Mouse (Mus musculus): ENCODE results near the gene Mtfmt. TPM values are rescaled to one million over a fixed set of nuclear protein-coding genes. Genes with fewer than 3 reads are reported as not detected.

Mtfmt gene
- polyA plus RNA-seq, 1 experiment from 2014 or later: 20.5 TPM

- no peaks in the 10 kb centered on the region for H3K27me3 ChIP-seq (ENCODE audit: control insufficient read depth, insufficient read depth, low read length)
- H3K4me1 ChIP-seq (ENCODE audit: control insufficient read depth, insufficient read depth, low read length): no peaks in the 10 kb centered on the region; the same call in 1 of the 2 replicates
- no peak overlapping the region for H3K4me3 ChIP-seq (ENCODE audit: low read depth, low read length)
- no peaks in the 10 kb centered on the region for H3K36me3 ChIP-seq (ENCODE audit: control insufficient read depth, insufficient read depth, low read length)
- no peak for DNase-seq (ENCODE audit: low spot score)
- no peaks in the 10 kb centered on the region for H3K9me3 ChIP-seq (ENCODE audit: control insufficient read depth, low read length)
- no peak overlapping the region for H3K4me2 ChIP-seq (ENCODE audit: low read depth)
- 89% methylated on average over 6 of the region's 6 CpGs for WGBS
- no peak overlapping the region for H3K27ac ChIP-seq (ENCODE audit: low read depth, low read length)
- H3K9ac ChIP-seq (ENCODE audit: low read length): no peak overlapping the region
- ATAC-seq (ENCODE audit: insufficient read depth, low FRiP score, low TSS enrichment): no peak
Measured at GRCm38 (mm10) chr9:65399934-65400333, 35.6 kb upstream of the Mtfmt start.

- H3K9me3 ChIP-seq (ENCODE audit: control insufficient read depth, low read length): no peaks in the 10 kb centered on the region
- ATAC-seq (ENCODE audit: insufficient read depth, low FRiP score, low TSS enrichment) (no peak), DNase-seq (ENCODE audit: low spot score) (no peak)
- no peaks in the 10 kb centered on the region for H3K4me1 ChIP-seq (ENCODE audit: control insufficient read depth, insufficient read depth, low read length)
- H3K27ac ChIP-seq (ENCODE audit: low read depth, low read length): no peak overlapping the region
- H3K27me3 ChIP-seq (ENCODE audit: control insufficient read depth, insufficient read depth, low read length): no peaks in the 10 kb centered on the region
- H3K4me2 ChIP-seq (ENCODE audit: low read depth): no peak overlapping the region
- no peak overlapping the region for H3K4me3 ChIP-seq (ENCODE audit: low read depth, low read length)
- 83% methylated on average over 15 of the region's 15 CpGs for WGBS
- H3K9ac ChIP-seq (ENCODE audit: low read length): no peak overlapping the region
- no peaks in the 10 kb centered on the region for H3K36me3 ChIP-seq (ENCODE audit: control insufficient read depth, insufficient read depth, low read length)
Measured at GRCm38 (mm10) chr9:65404331-65405183, 31.0 kb upstream of the Mtfmt start.

DNA sequence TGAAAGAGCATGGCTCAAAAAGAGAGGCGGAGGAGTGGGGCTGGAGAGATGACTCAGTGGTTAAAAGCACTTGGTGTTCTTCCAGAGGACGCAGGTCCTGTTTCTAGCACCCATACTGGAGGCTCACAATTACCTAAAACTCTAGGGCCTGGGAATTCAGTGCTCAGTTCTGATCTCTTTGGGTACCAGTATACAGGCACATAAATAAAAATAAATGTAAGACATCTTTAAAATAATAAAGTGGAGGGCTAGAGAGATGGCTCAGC is 30.5 kb upstream of the Mtfmt start:
- H3K4me1 ChIP-seq (ENCODE audit: control insufficient read depth, insufficient read depth, low read length): no peaks in the 10 kb centered on the region
- H3K27ac ChIP-seq (ENCODE audit: low read depth, low read length): no peak overlapping the region
- 92% methylated on average over 2 of the region's 2 CpGs for WGBS
- H3K27me3 ChIP-seq (ENCODE audit: control insufficient read depth, insufficient read depth, low read length): no peaks in the 10 kb centered on the region
- no peak overlapping the region for H3K4me2 ChIP-seq (ENCODE audit: low read depth)
- H3K4me3 ChIP-seq (ENCODE audit: low read depth, low read length): no peak overlapping the region
- H3K36me3 ChIP-seq (ENCODE audit: control insufficient read depth, insufficient read depth, low read length): no peaks in the 10 kb centered on the region
- no peak for DNase-seq (ENCODE audit: low spot score)
- ATAC-seq (ENCODE audit: insufficient read depth, low FRiP score, low TSS enrichment): no peak
- H3K9me3 ChIP-seq (ENCODE audit: control insufficient read depth, low read length): no peaks in the 10 kb centered on the region
- H3K9ac ChIP-seq (ENCODE audit: low read length): no peak overlapping the region

- Histone ChIP-seq H3K9me3 (ENCODE audit: control insufficient read depth, low read length) (no peaks in the 10 kb centered on the region), H3K4me3 (ENCODE audit: low read depth, low read length) (no peak overlapping the region), H3K27me3 (ENCODE audit: control insufficient read depth, insufficient read depth, low read length) (no peaks in the 10 kb centered on the region), H3K9ac (ENCODE audit: low read length) (no peak overlapping the region), H3K36me3 (ENCODE audit: control insufficient read depth, insufficient read depth, low read length) (no peaks in the 10 kb centered on the region), H3K4me2 (ENCODE audit: low read depth) (no peak overlapping the region), H3K4me1 (ENCODE audit: control insufficient read depth, insufficient read depth, low read length) (no peaks in the 10 kb centered on the region), H3K27ac (ENCODE audit: low read depth, low read length) (no peak overlapping the region)
- ATAC-seq (ENCODE audit: insufficient read depth, low FRiP score, low TSS enrichment) (no peak), DNase-seq (ENCODE audit: low spot score) (no peak)
- WGBS: 78% methylated on average over 5 of the region's 5 CpGs
Measured at GRCm38 (mm10) chr9:65407327-65407726, 28.3 kb upstream of the Mtfmt start.

GRCm38 (mm10) chr9:65407861-65408260 is 27.7 kb upstream of the Mtfmt start:
- ATAC-seq (ENCODE audit: insufficient read depth, low FRiP score, low TSS enrichment) (no peak), DNase-seq (ENCODE audit: low spot score) (no peak)
- Histone ChIP-seq H3K9ac (ENCODE audit: low read length) (no peak overlapping the region), H3K4me1 (ENCODE audit: control insufficient read depth, insufficient read depth, low read length) (no peaks in the 10 kb centered on the region), H3K27me3 (ENCODE audit: control insufficient read depth, insufficient read depth, low read length) (no peaks in the 10 kb centered on the region), H3K4me3 (ENCODE audit: low read depth, low read length) (no peak overlapping the region), H3K36me3 (ENCODE audit: control insufficient read depth, insufficient read depth, low read length) (no peaks in the 10 kb centered on the region), H3K27ac (ENCODE audit: low read depth, low read length) (no peak overlapping the region), H3K9me3 (ENCODE audit: control insufficient read depth, low read length) (no peaks in the 10 kb centered on the region), H3K4me2 (ENCODE audit: low read depth) (no peak overlapping the region)
- WGBS: 71% methylated on average over 3 of the region's 3 CpGs

- 78% methylated on average over 5 of the region's 5 CpGs for WGBS
Measured at GRCm38 (mm10) chr9:65408871-65409295, 26.7 kb upstream of the Mtfmt start.

GRCm38 (mm10) chr9:65410378-65410777 is 25.2 kb upstream of the Mtfmt start:
- 91% methylated on average over 8 of the region's 8 CpGs for WGBS
- Histone ChIP-seq H3K27me3 (ENCODE audit: control insufficient read depth, insufficient read depth, low read length) (no peaks in the 10 kb centered on the region), H3K27ac (ENCODE audit: low read depth, low read length) (no peak overlapping the region), H3K9me3 (ENCODE audit: control insufficient read depth, low read length) (no peaks in the 10 kb centered on the region), H3K9ac (ENCODE audit: low read length) (no peak overlapping the region), H3K4me3 (ENCODE audit: low read depth, low read length) (no peak overlapping the region), H3K36me3 (ENCODE audit: control insufficient read depth, insufficient read depth, low read length) (no peaks in the 10 kb centered on the region), H3K4me2 (ENCODE audit: low read depth) (no peak overlapping the region), H3K4me1 (ENCODE audit: control insufficient read depth, insufficient read depth, low read length) (no peaks in the 10 kb centered on the region)
- no peak for ATAC-seq (ENCODE audit: insufficient read depth, low FRiP score, low TSS enrichment)
- no peak for DNase-seq (ENCODE audit: low spot score)

More at GRCm38 (mm10) chr9:65408871-65409295, 26.7 kb upstream of the Mtfmt start:
- H3K27me3 ChIP-seq (ENCODE audit: control insufficient read depth, insufficient read depth, low read length): no peaks in the 10 kb centered on the region
- H3K9ac ChIP-seq (ENCODE audit: low read length): no peak overlapping the region
- DNase-seq (ENCODE audit: low spot score): no peak
- H3K4me1 ChIP-seq (ENCODE audit: control insufficient read depth, insufficient read depth, low read length): no peaks in the 10 kb centered on the region
- H3K4me2 ChIP-seq (ENCODE audit: low read depth): no peak overlapping the region
- no peak overlapping the region for H3K4me3 ChIP-seq (ENCODE audit: low read depth, low read length)
- ATAC-seq (ENCODE audit: insufficient read depth, low FRiP score, low TSS enrichment): no peak
- H3K36me3 ChIP-seq (ENCODE audit: control insufficient read depth, insufficient read depth, low read length): no peaks in the 10 kb centered on the region
- H3K9me3 ChIP-seq (ENCODE audit: control insufficient read depth, low read length): no peaks in the 10 kb centered on the region
- no peak overlapping the region for H3K27ac ChIP-seq (ENCODE audit: low read depth, low read length)

DNA sequence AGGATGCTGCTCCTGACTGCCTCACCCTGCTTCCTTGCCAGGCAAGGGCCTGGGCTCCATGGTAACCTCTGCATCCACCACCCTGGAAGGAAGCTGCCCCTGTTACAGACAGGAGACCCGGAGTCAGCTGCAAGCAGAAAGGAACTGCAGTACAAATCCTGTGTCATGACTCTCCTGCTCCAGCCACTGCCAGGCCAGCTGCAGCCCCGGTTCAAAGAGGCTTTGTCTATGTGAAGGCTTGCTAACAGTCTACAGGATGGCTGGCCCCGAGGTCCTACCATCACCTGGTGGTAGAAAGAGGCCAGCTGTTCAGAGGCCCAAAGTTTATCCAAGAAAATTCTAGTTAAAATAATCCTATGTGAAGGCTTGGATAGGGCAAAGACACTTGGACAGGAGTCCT is 24.3 kb upstream of the Mtfmt start:
- no peaks in the 10 kb centered on the region for H3K4me1 ChIP-seq (ENCODE audit: control insufficient read depth, insufficient read depth, low read length)
- H3K4me2 ChIP-seq (ENCODE audit: low read depth): no peak overlapping the region
- no peaks in the 10 kb centered on the region for H3K36me3 ChIP-seq (ENCODE audit: control insufficient read depth, insufficient read depth, low read length)
- ATAC-seq (ENCODE audit: insufficient read depth, low FRiP score, low TSS enrichment) (no peak), DNase-seq (ENCODE audit: low spot score) (no peak)
- H3K27me3 ChIP-seq (ENCODE audit: control insufficient read depth, insufficient read depth, low read length): no peaks in the 10 kb centered on the region
- no peak overlapping the region for H3K9ac ChIP-seq (ENCODE audit: low read length)
- H3K27ac ChIP-seq (ENCODE audit: low read depth, low read length): no peak overlapping the region
- H3K4me3 ChIP-seq (ENCODE audit: low read depth, low read length): no peak overlapping the region
- no peaks in the 10 kb centered on the region for H3K9me3 ChIP-seq (ENCODE audit: control insufficient read depth, low read length)
- WGBS: 70% methylated on average over 3 of the region's 3 CpGs

DNA sequence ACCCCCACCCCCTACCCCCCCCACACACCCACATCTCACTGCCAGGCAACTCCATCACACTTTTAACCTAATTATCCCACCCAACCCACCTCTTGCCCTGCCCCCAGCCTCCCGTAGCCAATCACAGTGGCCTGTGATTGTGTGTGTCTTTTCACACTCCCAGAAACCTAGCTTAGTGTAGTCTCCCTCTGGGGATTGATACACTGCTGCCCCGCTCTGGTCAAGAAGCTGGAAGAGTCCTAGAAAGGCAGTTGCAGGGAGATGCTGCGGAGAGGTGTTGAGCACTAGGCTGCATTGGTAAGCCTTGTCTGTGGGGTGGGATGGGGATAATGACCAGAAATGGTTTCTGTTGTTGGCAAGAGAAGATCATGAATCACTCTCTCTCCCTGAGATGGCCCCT is 17.8 kb upstream of the Mtfmt start:
- 33% methylated on average over 3 of the region's 3 CpGs for WGBS
- no peaks in the 10 kb centered on the region for H3K36me3 ChIP-seq (ENCODE audit: control insufficient read depth, insufficient read depth, low read length)
- H3K4me2 ChIP-seq (ENCODE audit: low read depth): no peak overlapping the region
- no peaks in the 10 kb centered on the region for H3K9me3 ChIP-seq (ENCODE audit: control insufficient read depth, low read length)
- H3K9ac ChIP-seq (ENCODE audit: low read length): no peak overlapping the region
- no peak for DNase-seq (ENCODE audit: low spot score)
- no peaks in the 10 kb centered on the region for H3K4me1 ChIP-seq (ENCODE audit: control insufficient read depth, insufficient read depth, low read length)
- no peaks in the 10 kb centered on the region for H3K27me3 ChIP-seq (ENCODE audit: control insufficient read depth, insufficient read depth, low read length)
- H3K4me3 ChIP-seq (ENCODE audit: low read depth, low read length): no peak overlapping the region
- no peak overlapping the region for H3K27ac ChIP-seq (ENCODE audit: low read depth, low read length)
- ATAC-seq (ENCODE audit: insufficient read depth, low FRiP score, low TSS enrichment): no peak
